Mouse (Mus musculus) heart, adult 2 months (tissue): ENCODE results near the gene Klhdc7b.

Experiments
- CTCF ChIP-seq: fragments of 200-600 bp; IDR thresholded peaks from 2 replicates; pipeline ENCODE4 v1.8.1; 2022; ENCODE audit warnings: antibody characterized with exemption, mild to moderate bottlenecking, moderate library complexity
- EP300 ChIP-seq: fragments of 200-500 bp; IDR thresholded peaks from 2 replicates; pipeline ENCODE4 v1.6.1; 2011; ENCODE audit warnings: low read depth, low read length, control low read depth; ENCODE audit not compliant: insufficient read depth

DNA sequence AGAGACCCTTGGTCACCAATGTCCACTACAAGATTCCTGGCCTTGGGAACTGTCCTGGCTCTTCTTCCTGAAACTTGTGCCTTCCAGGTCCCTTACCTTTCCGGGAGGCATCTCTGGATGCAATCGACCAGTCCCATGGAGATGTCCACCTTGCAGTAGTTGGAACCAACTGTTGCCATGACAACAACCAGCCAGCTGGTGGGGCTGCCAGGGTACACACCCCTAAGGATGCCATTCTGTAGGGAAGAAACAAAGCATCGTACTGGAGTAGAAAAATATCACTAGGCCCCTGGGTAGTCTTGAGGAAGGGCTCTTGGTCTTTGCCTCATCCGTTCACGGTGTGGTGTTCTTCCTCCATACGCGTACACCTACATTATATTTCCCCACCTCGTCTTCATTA is 39.9 kb downstream of the Klhdc7b start:
- TF ChIP-seq CTCF = no peak
- no peak for TF ChIP-seq EP300
